Mouse (Mus musculus): ENCODE measurements around the gene Tnr. TPM values are rescaled to one million over a fixed set of nuclear protein-coding genes. Genes with fewer than 3 reads are reported as not detected.

Gene Tnr
- total and polyA plus RNA-seq, 3 experiments = 0.03 to 0.23 (median 0.06) TPM

GRCm38 (mm10) chr1:159885476-159885875, 361.9 kb downstream of the Tnr start:
- intact Hi-C loops (cut with DNase I) = no loop called here

GRCm38 (mm10) chr1:159888611-159889010, 365.0 kb downstream of the Tnr start:
- intact Hi-C loops (cut with DNase I) = no loop called here
- no peak for TF ChIP-seq EP300 (IDR thresholded peaks at IDR 0.05; ENCODE audit: insufficient read depth, low read depth, low read length)
- Histone ChIP-seq H3K27me3 (ENCODE audit: control insufficient read depth, insufficient read depth, low read length) (no peaks in the 10 kb centered on the region), H3K4me3 (no peak overlapping the region), H3K9ac (ENCODE audit: low read depth, low read length) (no peak overlapping the region), H3K4me1 (ENCODE audit: control insufficient read depth, insufficient read depth, low read length) (peaks cover 5% of the 10 kb centered on the region), H3K79me2 (replicated peaks; ENCODE audit: control insufficient read depth, insufficient read depth, low read length) (no peaks in the 10 kb centered on the region), H3K36me3 (ENCODE audit: control insufficient read depth, insufficient read depth, low read length) (peaks cover 3% of the 10 kb centered on the region; the same call in 1 of the 2 replicates), H3K27ac (no peak overlapping the region)
- WGBS = 94% methylated on average over 5 of the region's 5 CpGs
- DNase-seq = no peak

More at GRCm38 (mm10) chr1:159885476-159885875, 361.9 kb downstream of the Tnr start:
- H3K27ac ChIP-seq = no peak overlapping the region
- WGBS = 41% methylated on average over 3 of the region's 3 CpGs
- H3K27me3 ChIP-seq (ENCODE audit: control insufficient read depth, insufficient read depth, low read length) = no peaks in the 10 kb centered on the region
- H3K4me1 ChIP-seq (ENCODE audit: control insufficient read depth, insufficient read depth, low read length) = peaks cover 5% of the 10 kb centered on the region
- H3K9ac ChIP-seq (ENCODE audit: low read depth, low read length) = no peak overlapping the region
- no peaks in the 10 kb centered on the region for H3K79me2 ChIP-seq (replicated peaks; ENCODE audit: control insufficient read depth, insufficient read depth, low read length)
- H3K36me3 ChIP-seq (ENCODE audit: control insufficient read depth, insufficient read depth, low read length) = peaks cover 3% of the 10 kb centered on the region; the same call in 1 of the 2 replicates
- TF ChIP-seq CTCF (IDR thresholded peaks at IDR 0.05) (no peak), POLR2A (IDR thresholded peaks at IDR 0.05; ENCODE audit: insufficient read depth, low read depth, low read length) (no peak)
- no peak overlapping the region for H3K4me3 ChIP-seq
- DNase-seq = no peak

DNA sequence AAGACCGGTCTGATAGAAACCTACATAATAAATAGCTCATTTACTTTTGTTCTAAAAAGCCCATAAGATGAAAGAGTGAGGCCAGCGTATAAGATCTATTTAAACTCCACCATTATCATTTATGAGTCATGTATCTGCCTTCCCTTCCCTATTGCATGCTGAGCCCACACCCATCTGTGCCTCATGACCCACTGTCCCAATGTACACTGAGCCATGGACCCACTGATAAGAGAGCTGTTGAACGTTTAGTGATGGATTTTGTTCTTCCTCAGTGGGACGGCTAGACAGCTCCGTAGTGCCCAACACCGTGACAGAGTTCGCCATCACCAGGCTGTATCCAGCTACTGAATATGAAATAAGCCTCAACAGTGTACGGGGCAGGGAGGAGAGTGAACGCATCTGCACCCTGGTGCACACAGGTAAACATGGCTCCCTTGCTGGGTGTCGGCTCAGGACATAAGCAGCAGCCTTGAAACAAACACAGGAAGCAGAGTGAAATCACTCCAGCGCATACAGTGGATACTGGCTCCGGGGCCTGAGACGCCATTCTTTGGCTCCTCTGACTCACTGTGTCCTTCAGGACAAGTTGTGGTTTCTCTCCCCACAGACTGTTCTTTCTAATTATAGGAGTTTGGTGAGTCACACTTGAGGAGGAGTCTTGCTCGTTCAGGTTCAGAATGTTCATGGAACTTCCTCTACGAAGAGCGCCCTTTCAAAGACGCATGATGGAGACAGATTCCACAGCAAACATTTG, 365.6 kb downstream of the Tnr start:
- Histone ChIP-seq H3K27ac (peak overlapping the region; percentile 43), H3K79me2 (replicated peaks; ENCODE audit: control insufficient read depth, insufficient read depth, low read length) (no peaks in the 10 kb centered on the region), H3K4me1 (ENCODE audit: control insufficient read depth, insufficient read depth, low read length) (peaks cover 5% of the 10 kb centered on the region), H3K36me3 (ENCODE audit: control insufficient read depth, insufficient read depth, low read length) (peaks cover 3% of the 10 kb centered on the region; the same call in 1 of the 2 replicates), H3K27me3 (ENCODE audit: control insufficient read depth, insufficient read depth, low read length) (no peaks in the 10 kb centered on the region), H3K9ac (ENCODE audit: low read depth, low read length) (no peak overlapping the region), H3K4me3 (no peak overlapping the region)
- peak in 1 of 2 experiments; percentile 25 for DNase-seq
- 56% methylated on average over 17 of the region's 17 CpGs for WGBS
- TF ChIP-seq CTCF (IDR thresholded peaks at IDR 0.05) = no peak
- TF ChIP-seq POLR2A (IDR thresholded peaks at IDR 0.05; ENCODE audit: insufficient read depth, low read depth, low read length) = no peak
- TF ChIP-seq EP300 (IDR thresholded peaks at IDR 0.05; ENCODE audit: insufficient read depth, low read depth, low read length) = no peak
- intact Hi-C loops (cut with DNase I) = no loop called here

GRCm38 (mm10) chr1:159890524-159890923, 367.0 kb downstream of the Tnr start:
- Histone ChIP-seq H3K36me3 (ENCODE audit: control insufficient read depth, insufficient read depth, low read length) (peaks cover 3% of the 10 kb centered on the region; the same call in 1 of the 2 replicates), H3K9ac (ENCODE audit: low read depth, low read length) (no peak overlapping the region), H3K27me3 (ENCODE audit: control insufficient read depth, insufficient read depth, low read length) (no peaks in the 10 kb centered on the region), H3K4me1 (ENCODE audit: control insufficient read depth, insufficient read depth, low read length) (peaks cover 5% of the 10 kb centered on the region), H3K27ac (peak overlapping the region; percentile 43; the same call in 1 of the 2 replicates), H3K79me2 (replicated peaks; ENCODE audit: control insufficient read depth, insufficient read depth, low read length) (no peaks in the 10 kb centered on the region), H3K4me3 (no peak overlapping the region)
- intact Hi-C loops (cut with DNase I) = no loop called here
- TF ChIP-seq CTCF (IDR thresholded peaks at IDR 0.05) = no peak
- TF ChIP-seq POLR2A (IDR thresholded peaks at IDR 0.05; ENCODE audit: insufficient read depth, low read depth, low read length) = no peak
- TF ChIP-seq EP300 (IDR thresholded peaks at IDR 0.05; ENCODE audit: insufficient read depth, low read depth, low read length) = no peak
- 69% methylated on average over 5 of the region's 5 CpGs for WGBS
- DNase-seq = peak in 1 of 2 experiments; percentile 25

DNA sequence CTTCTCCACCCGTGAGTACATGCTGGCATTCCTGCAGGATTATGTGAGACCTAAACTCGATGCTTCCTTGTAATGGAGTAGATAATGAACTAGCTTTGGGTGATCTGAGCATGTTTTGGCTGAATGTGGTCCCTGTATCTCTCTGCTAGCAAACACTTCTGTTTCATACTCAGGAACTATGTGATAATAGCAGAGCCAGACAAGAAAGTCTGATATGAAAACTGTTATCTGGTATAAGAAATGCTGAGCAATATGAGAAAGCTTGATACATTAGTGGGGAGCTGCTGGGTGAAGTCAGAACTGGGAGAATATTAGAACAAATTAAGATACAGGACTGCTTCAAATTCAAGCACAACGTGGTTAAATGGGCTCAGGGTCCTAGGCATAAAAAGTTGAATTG, 371.5 kb downstream of the Tnr start:
- Histone ChIP-seq H3K36me3 (ENCODE audit: control insufficient read depth, insufficient read depth, low read length) (no peaks in the 10 kb centered on the region), H3K27me3 (ENCODE audit: control insufficient read depth, insufficient read depth, low read length) (no peaks in the 10 kb centered on the region), H3K27ac (no peak overlapping the region), H3K79me2 (replicated peaks; ENCODE audit: control insufficient read depth, insufficient read depth, low read length) (no peaks in the 10 kb centered on the region), H3K9ac (ENCODE audit: low read depth, low read length) (no peak overlapping the region), H3K4me3 (no peak overlapping the region), H3K4me1 (ENCODE audit: control insufficient read depth, insufficient read depth, low read length) (no peaks in the 10 kb centered on the region)
- intact Hi-C loops (cut with DNase I) = no loop called here
- WGBS = 53% methylated on average over 3 of the region's 3 CpGs
- no peak for DNase-seq
- TF ChIP-seq CTCF (IDR thresholded peaks at IDR 0.05) (no peak), POLR2A (IDR thresholded peaks at IDR 0.05; ENCODE audit: insufficient read depth, low read depth, low read length) (no peak), EP300 (IDR thresholded peaks at IDR 0.05; ENCODE audit: insufficient read depth, low read depth, low read length) (no peak)

GRCm38 (mm10) chr1:159899991-159900390, 376.4 kb downstream of the Tnr start:
- H3K4me1 ChIP-seq (ENCODE audit: control insufficient read depth, insufficient read depth, low read length) = no peaks in the 10 kb centered on the region
- no peak for DNase-seq
- no peaks in the 10 kb centered on the region for H3K79me2 ChIP-seq (replicated peaks; ENCODE audit: control insufficient read depth, insufficient read depth, low read length)
- H3K36me3 ChIP-seq (ENCODE audit: control insufficient read depth, insufficient read depth, low read length) = no peaks in the 10 kb centered on the region
- H3K9ac ChIP-seq (ENCODE audit: low read depth, low read length) = no peak overlapping the region
- intact Hi-C loops (cut with DNase I) = no loop called here
- H3K27me3 ChIP-seq (ENCODE audit: control insufficient read depth, insufficient read depth, low read length) = no peaks in the 10 kb centered on the region
- H3K4me3 ChIP-seq = no peak overlapping the region
- no peak overlapping the region for H3K27ac ChIP-seq
- no peak for TF ChIP-seq CTCF (IDR thresholded peaks at IDR 0.05)
- no peak for TF ChIP-seq POLR2A (IDR thresholded peaks at IDR 0.05; ENCODE audit: insufficient read depth, low read depth, low read length)
- TF ChIP-seq EP300 (IDR thresholded peaks at IDR 0.05; ENCODE audit: insufficient read depth, low read depth, low read length) = no peak
- WGBS = 63% methylated on average over 3 of the region's 3 CpGs
